Mouse (Mus musculus) stomach, postnatal 0 days (tissue): ENCODE data around the gene Foxp1.

Experiments used
- CTCF ChIP-seq: IDR thresholded peaks from 2 replicates; pipeline ENCODE4 v1.5.1; 2016; ENCODE audit warnings: antibody characterized with exemption, low read depth, mild to moderate bottlenecking, moderate library complexity
- EP300 ChIP-seq: optimal IDR thresholded peaks from 2 replicates; pipeline ENCODE3; 2016; ENCODE audit warnings: antibody characterized with exemption

DNA sequence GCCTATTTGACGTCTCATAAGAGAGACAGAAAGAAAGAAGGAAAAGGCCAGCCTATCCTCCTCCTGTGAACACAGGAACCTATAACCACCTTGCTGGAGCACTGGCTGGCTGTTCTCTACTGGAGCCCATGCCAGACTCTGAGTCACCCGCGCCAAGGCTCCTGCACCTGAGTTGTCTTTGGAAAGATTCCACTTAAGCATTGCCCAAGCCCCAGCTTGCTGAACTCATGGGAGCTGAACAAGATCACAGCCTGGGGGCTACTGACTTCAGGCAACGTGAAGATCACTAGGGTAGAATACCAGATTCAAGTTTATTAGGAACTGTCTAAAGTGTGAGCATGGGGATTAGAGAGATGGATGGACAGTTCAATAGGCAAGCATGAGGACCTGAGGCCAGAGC, 437.6 kb downstream of the Foxp1 start:
- no peak for TF ChIP-seq CTCF
- no peak for TF ChIP-seq EP300
